Mouse (Mus musculus) cerebellum, adult (tissue): Measurements from ENCODE around the gene Rlf.
"Not testable (repeated sequence)": the region's sequence is repeated elsewhere in the genome, so short reads cannot be mapped to it uniquely, and the experiment has no call there.

Experiments used
- ATAC-seq: cut with Nextera tagmentation; 2 replicates; pipeline ENCODE4 v1.9.2; 2017; ENCODE audit warnings: mild to moderate bottlenecking, moderate library complexity, mixed read lengths; ENCODE audit not compliant: insufficient number of reproducible peaks, low FRiP score, low TSS enrichment

Gene Rlf

GRCm38 (mm10) chr4:121167656-121168055, 47.2 kb downstream of the Rlf start:
- ATAC-seq, result no peak

- ATAC-seq, result not testable (repeated sequence)
Observed at GRCm38 (mm10) chr4:121166697-121167096, 48.2 kb downstream of the Rlf start.

- no peak for ATAC-seq
Observed at GRCm38 (mm10) chr4:121163501-121164030, 51.3 kb downstream of the Rlf start.

- ATAC-seq, result no peak
Observed at GRCm38 (mm10) chr4:121109126-121109525, 105.8 kb downstream of the Rlf start, which contains the start of gene Tmco2. Tmco2 (minus strand) TSS chr4:121109226.

- ATAC-seq, result no peak
Observed at GRCm38 (mm10) chr4:121103304-121103703, 111.6 kb downstream of the Rlf start.

- ATAC-seq, result peak; percentile 83
Observed at GRCm38 (mm10) chr4:121097650-121098378, 117.1 kb downstream of the Rlf start, which contains the start of gene Zmpste24. Zmpste24 (minus strand) TSS chr4:121098241.
